Mouse (Mus musculus): ENCODE results near the gene Zzz3. TPM values are rescaled to one million over a fixed set of nuclear protein-coding genes. Genes with fewer than 3 reads are reported as not detected.

Zzz3 gene
- polyA plus RNA-seq, 1 experiment: 11.5 TPM

DNA sequence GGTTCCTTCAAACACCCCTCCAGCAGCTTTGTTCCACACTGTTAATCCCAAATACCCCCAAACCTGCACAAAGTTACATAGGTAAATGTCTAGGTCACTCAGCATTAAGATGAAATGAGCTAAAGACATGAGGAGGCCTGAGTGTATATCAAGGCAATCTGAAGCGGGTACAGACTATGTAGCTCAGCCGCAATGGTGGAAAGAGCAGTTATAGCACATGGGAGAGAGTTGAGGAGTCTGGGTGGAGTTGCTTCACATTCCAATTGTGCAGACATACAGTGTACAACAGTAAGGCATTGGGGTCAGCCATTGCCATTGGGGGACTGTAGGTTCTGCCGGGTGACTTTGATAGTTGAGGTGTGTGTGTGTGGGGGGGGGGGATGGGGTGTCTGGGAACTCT, 69.2 kb downstream of the Zzz3 start:
- 95% methylated on average over 3 of the region's 3 CpGs for WGBS
- H3K4me1 ChIP-seq (ENCODE audit: control insufficient read depth, insufficient read depth, low read length): no peaks in the 10 kb centered on the region

DNA sequence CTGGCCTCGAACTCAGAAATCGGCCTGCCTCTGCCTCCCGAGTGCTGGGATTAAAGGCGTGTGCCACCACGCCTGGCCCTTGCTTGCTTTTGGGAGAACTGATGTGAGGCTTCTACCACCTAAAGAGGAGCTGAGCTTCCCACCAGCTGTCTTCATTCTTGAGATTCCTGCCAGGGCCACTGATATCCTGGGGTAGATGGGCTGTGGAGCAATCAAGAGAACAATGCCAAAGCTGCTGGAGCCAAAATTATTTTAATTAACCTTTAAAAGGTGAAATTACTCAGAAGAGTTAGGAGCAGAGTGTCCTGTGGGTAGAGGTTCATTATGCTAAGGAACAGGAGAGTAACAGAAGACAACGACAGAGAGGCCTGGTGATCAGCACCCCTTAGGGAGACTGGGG, 70.1 kb downstream of the Zzz3 start:
- no peak for TF ChIP-seq POLR2A (IDR thresholded peaks at IDR 0.05; ENCODE audit: borderline replicate concordance, control insufficient read depth, low read depth, low read length)
- no peak for TF ChIP-seq CTCF (IDR thresholded peaks at IDR 0.05; ENCODE audit: control insufficient read depth, insufficient read depth, low read length)
- Histone ChIP-seq H3K27ac (ENCODE audit: control insufficient read depth, insufficient read depth, low read depth, low read length, poor library complexity) (no peak overlapping the region), H3K4me3 (replicated peaks; ENCODE audit: control insufficient read depth, low read depth, low read length) (no peak overlapping the region), H3K4me1 (ENCODE audit: control insufficient read depth, insufficient read depth, low read length) (no peaks in the 10 kb centered on the region)
- 94% methylated on average over 6 of the region's 6 CpGs for WGBS

More for the DNA sequence above, 69.2 kb downstream of the Zzz3 start:
- TF ChIP-seq POLR2A (IDR thresholded peaks at IDR 0.05; ENCODE audit: borderline replicate concordance, control insufficient read depth, low read depth, low read length): no peak
- TF ChIP-seq CTCF (IDR thresholded peaks at IDR 0.05; ENCODE audit: control insufficient read depth, insufficient read depth, low read length): no peak
- Histone ChIP-seq H3K4me3 (replicated peaks; ENCODE audit: control insufficient read depth, low read depth, low read length) (no peak overlapping the region), H3K27ac (ENCODE audit: control insufficient read depth, insufficient read depth, low read depth, low read length, poor library complexity) (no peak overlapping the region)

DNA sequence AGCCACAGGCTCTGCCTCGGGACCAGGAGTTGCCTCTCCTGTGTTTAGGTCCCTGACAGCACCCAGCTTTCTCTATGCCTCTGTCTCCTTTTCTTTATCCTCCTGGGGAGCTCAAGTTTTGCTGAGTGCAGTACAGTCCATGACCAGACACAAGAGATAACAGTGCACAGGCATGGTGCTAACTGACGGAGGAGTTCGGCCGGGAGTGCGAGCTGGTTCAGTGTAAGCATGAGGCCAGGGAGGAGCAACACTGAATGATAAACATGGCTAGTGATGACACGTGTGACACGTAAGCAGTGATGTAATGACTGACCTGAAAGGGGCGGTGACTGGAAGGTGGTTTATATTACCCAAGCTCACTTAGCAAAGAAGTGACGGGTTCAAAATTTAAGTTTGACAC, 71.6 kb downstream of the Zzz3 start:
- 74% methylated on average over 9 of the region's 9 CpGs for WGBS

DNA sequence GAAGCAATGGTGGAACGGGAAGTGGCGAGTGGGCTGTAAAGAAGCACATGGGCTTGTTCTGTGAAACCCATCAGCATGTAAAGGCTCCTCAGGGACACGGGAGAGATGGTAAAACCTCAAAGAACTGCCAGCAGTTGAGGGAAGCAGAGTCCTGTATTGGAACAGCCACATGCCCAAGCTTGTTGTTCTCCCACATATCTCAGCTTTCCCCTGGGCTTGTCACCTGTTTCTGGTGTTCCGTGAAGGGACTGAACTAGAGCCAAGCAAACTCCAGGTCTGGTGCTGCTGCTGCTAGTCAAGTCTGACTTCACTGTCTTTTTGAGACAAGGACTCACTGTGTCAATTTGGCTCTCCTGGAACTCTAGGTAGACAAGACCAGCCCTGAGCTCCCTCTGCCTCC, 72.0 kb downstream of the Zzz3 start:
- Histone ChIP-seq H3K4me3 (replicated peaks; ENCODE audit: control insufficient read depth, low read depth, low read length) (no peak overlapping the region), H3K27ac (ENCODE audit: control insufficient read depth, insufficient read depth, low read depth, low read length, poor library complexity) (no peak overlapping the region), H3K4me1 (ENCODE audit: control insufficient read depth, insufficient read depth, low read length) (no peaks in the 10 kb centered on the region)
- no peak for TF ChIP-seq CTCF (IDR thresholded peaks at IDR 0.05; ENCODE audit: control insufficient read depth, insufficient read depth, low read length)
- TF ChIP-seq POLR2A (IDR thresholded peaks at IDR 0.05; ENCODE audit: borderline replicate concordance, control insufficient read depth, low read depth, low read length): no peak
- 80% methylated on average over 4 of the region's 4 CpGs for WGBS

More for the DNA sequence above, 71.6 kb downstream of the Zzz3 start:
- Histone ChIP-seq H3K4me1 (ENCODE audit: control insufficient read depth, insufficient read depth, low read length) (no peaks in the 10 kb centered on the region), H3K27ac (ENCODE audit: control insufficient read depth, insufficient read depth, low read depth, low read length, poor library complexity) (no peak overlapping the region), H3K4me3 (replicated peaks; ENCODE audit: control insufficient read depth, low read depth, low read length) (no peak overlapping the region)
- TF ChIP-seq POLR2A (IDR thresholded peaks at IDR 0.05; ENCODE audit: borderline replicate concordance, control insufficient read depth, low read depth, low read length) (no peak), CTCF (IDR thresholded peaks at IDR 0.05; ENCODE audit: control insufficient read depth, insufficient read depth, low read length) (no peak)

DNA sequence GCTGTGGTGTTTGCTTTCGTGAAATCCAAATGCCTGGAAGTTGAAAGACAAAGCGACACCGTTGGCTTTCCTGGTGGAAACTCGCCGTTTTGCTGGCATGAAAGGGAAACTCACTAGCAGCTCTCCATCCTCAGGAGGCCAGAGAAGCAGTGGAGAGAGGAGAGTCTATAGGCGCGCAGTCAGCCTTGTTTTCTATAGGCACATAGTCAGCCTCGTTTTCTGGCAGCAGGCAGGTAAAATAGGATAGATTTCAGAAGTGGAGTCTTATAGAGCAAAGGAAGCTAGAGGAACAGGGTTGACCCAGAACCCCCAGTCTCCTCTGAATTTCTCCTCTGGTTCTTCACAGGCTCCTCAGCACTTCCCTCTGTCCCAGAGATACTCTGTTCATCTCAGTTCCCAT, 72.8 kb downstream of the Zzz3 start:
- WGBS: 83% methylated on average over 8 of the region's 8 CpGs
- H3K27ac ChIP-seq (ENCODE audit: control insufficient read depth, insufficient read depth, low read depth, low read length, poor library complexity): no peak overlapping the region
- no peak overlapping the region for H3K4me3 ChIP-seq (replicated peaks; ENCODE audit: control insufficient read depth, low read depth, low read length)
- TF ChIP-seq CTCF (IDR thresholded peaks at IDR 0.05; ENCODE audit: control insufficient read depth, insufficient read depth, low read length) (no peak), POLR2A (IDR thresholded peaks at IDR 0.05; ENCODE audit: borderline replicate concordance, control insufficient read depth, low read depth, low read length) (no peak)
- no peaks in the 10 kb centered on the region for H3K4me1 ChIP-seq (ENCODE audit: control insufficient read depth, insufficient read depth, low read length)

DNA sequence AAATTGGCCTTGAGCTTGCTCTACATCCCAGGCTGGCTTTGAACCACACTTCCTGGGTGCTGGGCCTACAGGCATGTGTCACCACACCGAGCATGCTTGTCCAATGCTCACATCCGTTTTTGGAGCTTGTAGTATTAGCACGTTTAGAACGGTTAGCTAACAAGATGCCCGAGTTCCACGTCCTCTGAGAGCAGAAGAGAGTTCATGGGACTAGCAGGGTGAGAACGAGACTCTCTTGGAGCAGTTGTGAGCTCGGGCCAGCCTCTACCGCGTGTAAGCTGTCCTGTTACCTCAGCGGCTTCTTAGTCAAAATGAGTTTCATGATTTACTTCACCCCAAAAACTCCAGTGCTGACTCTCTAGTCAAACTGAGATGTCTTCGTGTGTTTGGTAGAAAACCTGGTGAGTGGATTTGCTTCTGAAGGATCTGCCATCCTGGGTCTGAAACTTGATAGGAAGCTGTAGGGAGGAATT, 73.3 kb downstream of the Zzz3 start:
- H3K27ac ChIP-seq (ENCODE audit: control insufficient read depth, insufficient read depth, low read depth, low read length, poor library complexity): no peak overlapping the region
- no peak overlapping the region for H3K4me3 ChIP-seq (replicated peaks; ENCODE audit: control insufficient read depth, low read depth, low read length)
- WGBS: 70% methylated on average over 12 of the region's 12 CpGs
- TF ChIP-seq POLR2A (IDR thresholded peaks at IDR 0.05; ENCODE audit: borderline replicate concordance, control insufficient read depth, low read depth, low read length): no peak
- no peak for TF ChIP-seq CTCF (IDR thresholded peaks at IDR 0.05; ENCODE audit: control insufficient read depth, insufficient read depth, low read length)
- H3K4me1 ChIP-seq (ENCODE audit: control insufficient read depth, insufficient read depth, low read length): no peaks in the 10 kb centered on the region

DNA sequence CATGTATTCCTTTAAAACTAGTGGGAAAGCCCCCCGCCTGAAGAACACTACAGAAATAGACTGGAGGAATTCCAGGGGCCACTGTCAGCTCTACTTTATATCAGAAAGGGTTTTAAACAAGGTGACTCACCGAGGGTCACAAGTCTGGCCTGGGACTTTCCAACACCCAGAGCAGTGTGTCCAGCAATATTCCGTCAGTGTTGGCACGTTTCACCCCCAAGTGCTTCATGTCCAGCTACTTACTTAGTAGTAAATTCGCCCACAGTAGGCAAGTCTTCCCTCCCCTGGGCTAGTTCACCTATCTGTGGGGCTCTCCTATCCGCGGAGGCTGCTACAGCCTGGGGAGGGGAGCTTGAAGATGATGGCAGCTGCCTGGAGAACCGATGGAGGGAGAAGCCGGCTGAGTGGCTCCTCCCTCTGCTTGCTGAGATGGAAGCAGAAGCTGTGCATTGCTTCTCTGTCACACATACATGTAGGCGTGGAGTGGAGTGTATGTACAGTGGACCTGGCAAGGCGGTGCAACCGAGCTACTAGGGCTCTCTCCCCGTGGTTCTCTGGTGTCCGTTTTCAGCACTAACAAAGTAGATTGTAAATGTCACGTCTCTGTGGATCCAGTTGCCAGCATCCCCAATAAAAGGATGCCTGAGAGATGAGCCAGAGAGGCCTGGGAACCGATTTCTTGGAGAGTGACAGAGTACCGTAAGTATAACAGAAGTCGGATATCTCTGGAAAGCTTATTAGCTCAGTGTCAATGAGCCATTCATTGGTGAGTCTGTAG, 74.3 kb downstream of the Zzz3 start:
- Histone ChIP-seq H3K4me1 (ENCODE audit: control insufficient read depth, insufficient read depth, low read length) (no peaks in the 10 kb centered on the region), H3K27ac (ENCODE audit: control insufficient read depth, insufficient read depth, low read depth, low read length, poor library complexity) (no peak overlapping the region), H3K4me3 (replicated peaks; ENCODE audit: control insufficient read depth, low read depth, low read length) (no peak overlapping the region)
- TF ChIP-seq POLR2A (IDR thresholded peaks at IDR 0.05; ENCODE audit: borderline replicate concordance, control insufficient read depth, low read depth, low read length): no peak
- TF ChIP-seq CTCF (IDR thresholded peaks at IDR 0.05; ENCODE audit: control insufficient read depth, insufficient read depth, low read length): no peak
- WGBS: 76% methylated on average over 18 of the region's 18 CpGs

DNA sequence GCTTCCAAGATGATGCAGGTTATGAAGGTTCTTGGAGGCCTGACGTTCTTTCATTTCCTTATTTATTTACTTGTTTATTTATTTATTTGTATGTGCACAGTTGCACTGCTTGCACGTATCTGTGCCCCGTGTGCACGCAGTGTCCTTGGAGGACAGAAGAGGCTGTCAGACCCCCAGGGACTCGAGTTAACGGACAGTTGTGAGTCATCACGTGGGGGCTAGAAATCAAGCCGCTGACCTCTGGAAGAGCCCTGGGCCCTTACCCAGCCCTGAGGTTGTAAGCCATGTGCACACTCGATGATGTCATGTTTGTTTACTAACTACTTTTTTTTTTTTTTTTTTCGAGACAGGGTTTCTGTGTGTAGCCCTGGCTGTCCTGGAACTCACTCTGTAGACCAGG, 75.1 kb downstream of the Zzz3 start:
- H3K4me3 ChIP-seq (replicated peaks; ENCODE audit: control insufficient read depth, low read depth, low read length): no peak overlapping the region
- TF ChIP-seq POLR2A (IDR thresholded peaks at IDR 0.05; ENCODE audit: borderline replicate concordance, control insufficient read depth, low read depth, low read length): no peak
- TF ChIP-seq CTCF (IDR thresholded peaks at IDR 0.05; ENCODE audit: control insufficient read depth, insufficient read depth, low read length): no peak
- WGBS: 78% methylated on average over 10 of the region's 10 CpGs
- H3K4me1 ChIP-seq (ENCODE audit: control insufficient read depth, insufficient read depth, low read length): no peaks in the 10 kb centered on the region
- H3K27ac ChIP-seq (ENCODE audit: control insufficient read depth, insufficient read depth, low read depth, low read length, poor library complexity): no peak overlapping the region

Data from bone marrow, adult 2 months (tissue).